Mouse (Mus musculus) olfactory bulb, adult 2 months (tissue): ENCODE data around the gene Tmem132e.

ENCODE experiments used
- CTCF ChIP-seq: fragments of 200-500 bp; IDR thresholded peaks from 2 replicates; pipeline ENCODE4 v1.5.1; 2012; ENCODE audit warnings: low read depth, mild to moderate bottlenecking, low read length, moderate library complexity; ENCODE audit not compliant: insufficient read depth
- POLR2A ChIP-seq: fragments of 200-500 bp; IDR thresholded peaks from 2 replicates; pipeline ENCODE4 v1.6.1; 2012; ENCODE audit warnings: mild to moderate bottlenecking, low read depth, low read length, moderate library complexity; ENCODE audit not compliant: insufficient read depth

DNA sequence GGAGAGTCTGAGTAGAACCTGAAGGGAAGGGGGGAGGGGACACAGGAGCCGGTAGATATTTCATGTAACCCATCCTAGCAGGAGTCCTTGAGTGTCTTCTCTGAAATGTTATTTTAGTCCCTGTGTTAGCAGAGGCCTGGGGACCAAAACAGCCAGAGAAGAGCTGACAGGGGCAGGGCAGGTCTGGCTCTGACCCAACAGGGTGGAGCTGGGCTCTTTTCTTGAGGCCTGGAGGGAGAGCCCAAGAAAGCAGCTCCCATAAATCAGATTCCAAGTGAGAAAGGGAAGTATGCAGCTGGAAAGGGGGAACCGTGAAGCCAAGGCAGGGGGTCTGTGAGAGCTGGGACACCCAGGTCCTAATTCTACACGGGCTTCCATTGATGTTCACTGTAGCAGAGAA lies 16.9 kb downstream of the Tmem132e start:
- TF ChIP-seq POLR2A, result no peak
- TF ChIP-seq CTCF, result no peak
